Mouse (Mus musculus) megakaryocyte, embryonic 14.5 days (primary cell): Measurements from ENCODE around the gene Dnm3.

Experiments
- FLI1 ChIP-seq: IDR thresholded peaks from 2 replicates; pipeline ENCODE4 v1.6.1; 2012; ENCODE audit warnings: low read length, inconsistent platforms, mixed read lengths
- GATA1 ChIP-seq: IDR thresholded peaks from 3 replicates; pipeline ENCODE4 v1.6.1; 2012; ENCODE audit warnings: mixed read lengths, low read length, inconsistent platforms, borderline replicate concordance

DNA sequence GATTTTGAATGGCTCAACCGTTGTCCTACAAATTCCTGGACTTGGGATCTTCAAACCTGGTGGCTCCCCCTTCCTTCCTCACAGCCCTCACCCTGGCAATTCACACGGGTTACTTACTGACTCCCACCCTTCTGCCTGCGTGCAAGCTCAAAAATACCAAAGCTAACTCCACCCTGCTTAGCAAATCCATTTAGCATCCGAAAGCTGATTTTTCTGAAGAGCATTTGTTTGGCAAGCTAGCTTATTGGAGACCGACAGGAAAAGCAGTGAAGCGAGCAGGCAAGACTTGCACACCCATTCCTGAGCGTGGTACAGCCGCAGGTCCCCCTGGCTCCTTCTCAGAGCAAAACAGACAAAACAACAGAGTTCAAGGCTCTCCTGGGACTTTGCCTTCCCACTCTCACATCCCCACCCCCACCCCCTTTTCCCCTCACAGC is 469.2 kb downstream of the Dnm3 start:
- TF ChIP-seq GATA1, result no peak
- no peak for TF ChIP-seq FLI1
